Mouse (Mus musculus) liver, embryonic 14.5 days (tissue): ENCODE measurements around the gene Kcnq2. TPM values are rescaled to one million over a fixed set of nuclear protein-coding genes. Genes with fewer than 3 reads are reported as not detected.

Source experiments
- ATAC-seq: fragments of 200-750 bp; cut with Nextera tagmentation; 2 replicates; pipeline ENCODE4 v1.8.0; 2017; ENCODE audit warnings: moderate number of reproducible peaks, mild to moderate bottlenecking, moderate library complexity; ENCODE audit not compliant: insufficient read depth
- DNase-seq, 3 experiments: peaks; one replicate each; pipeline ENCODE4 v3.0.0-alpha.2; 2012 to 2013; ENCODE audit warnings: low read depth in 3 of 3, low spot score in 3 of 3
- H3K27ac ChIP-seq: fragments of 300-500 bp; sonication (generic); 2 replicates; pipeline ENCODE4 v1.5.1; 2014; ENCODE audit warnings: moderate library complexity, mild to moderate bottlenecking, control low read depth, inconsistent platforms
- H3K27me3 ChIP-seq: fragments of 300-500 bp; sonication (generic); 2 replicates; pipeline ENCODE4 v1.6.1; 2014; ENCODE audit warnings: mild to moderate bottlenecking, low read length, moderate library complexity; ENCODE audit not compliant: control insufficient read depth, insufficient read depth
- H3K36me3 ChIP-seq: fragments of 300-500 bp; sonication (generic); replicated peaks from 2 replicates; pipeline ENCODE4 v1.6.1; 2014; ENCODE audit warnings: low read depth; ENCODE audit not compliant: control insufficient read depth, insufficient read depth
- H3K4me1 ChIP-seq, 2 experiments: fragments of 200-500 bp in 1 of 2; fragments of 300-500 bp in 1 of 2; sonication (generic) in 1 of 2; replicated peaks; 2 replicates each; pipeline ENCODE4 v1.6.1; 2012 to 2014; ENCODE audit warnings: antibody characterized with exemption in 1 of 2, inconsistent platforms in 1 of 2, low read length in 1 of 2; ENCODE audit not compliant: control insufficient read depth in 2 of 2, insufficient read depth in 2 of 2
- H3K4me2 ChIP-seq: fragments of 300-500 bp; sonication (generic); 2 replicates; pipeline ENCODE4 v1.6.1; 2014; ENCODE audit warnings: low read depth, mild to moderate bottlenecking, control low read depth, moderate library complexity
- H3K4me3 ChIP-seq, 2 experiments: fragments of 200-500 bp in 1 of 2; fragments of 300-500 bp in 1 of 2; sonication (generic) in 1 of 2; 2 replicates each; pipeline ENCODE4 v1.5.1; 2012 to 2014; ENCODE audit warnings: low read depth in 2 of 2, low read length in 2 of 2, mild to moderate bottlenecking in 2 of 2, control low read depth in 1 of 2, inconsistent platforms in 1 of 2, moderate library complexity in 1 of 2; ENCODE audit not compliant: insufficient read depth in 1 of 2
- H3K9ac ChIP-seq: fragments of 300-500 bp; sonication (generic); replicated peaks from 2 replicates; pipeline ENCODE4 v1.6.1; 2014; ENCODE audit warnings: mild to moderate bottlenecking, control low read depth, moderate library complexity
- H3K9me3 ChIP-seq: fragments of 300-500 bp; sonication (generic); 2 replicates; pipeline ENCODE4 v1.6.1; 2016; ENCODE audit warnings: low read length, mixed read lengths; ENCODE audit not compliant: control insufficient read depth
- CTCF ChIP-seq: IDR thresholded peaks from 2 replicates; pipeline ENCODE4 v1.5.1; 2016; ENCODE audit warnings: antibody characterized with exemption, low read depth, control low read depth
- EP300 ChIP-seq: IDR thresholded peaks from 2 replicates; pipeline ENCODE4 v1.6.1; 2016; ENCODE audit warnings: antibody characterized with exemption, low read depth
- WGBS: fragments of 180-500 bp; shearing (Covaris S2); extraction: QIAGEN DNeasy Blood & Tissue Kit; methylation state at CpG from one replicate; pipeline ENCODE4 v1.1.7; 2014; ENCODE audit not compliant: insufficient replicate concordance; 5-methylcytosine and 5-hydroxymethylcytosine counted together
- polyA plus RNA-seq, 2 experiments: library from polyadenylated mRNA; depleted of rRNA in 1 of 2; stranded (reverse) in 1 of 2; unstranded in 1 of 2; fragments of >200 nt; fragmentation: Nextera tagmentation in 1 of 2; extraction: Ambion mirVana in 1 of 2; gene quantifications; 2 replicates each; pipeline versions ENCODE4 v1.2.1 to v1.2.3; 2012 to 2014

The Kcnq2 gene
- polyA plus RNA-seq, 2 experiments = 0.06 TPM

GRCm38 (mm10) chr2:181119952-181120351, 15.1 kb downstream of the Kcnq2 start:
- H3K4me2 ChIP-seq = no peak overlapping the region
- TF ChIP-seq CTCF (no peak), EP300 (no peak)
- H3K27me3 ChIP-seq = no peaks in the 10 kb centered on the region; the same call in 1 of the 2 replicates
- WGBS = 22% methylated on average over 10 of the region's 10 CpGs
- no peaks in the 10 kb centered on the region for H3K4me1 ChIP-seq
- ATAC-seq (no peak), DNase-seq (no peak)
- no peak overlapping the region for H3K9ac ChIP-seq
- no peak overlapping the region for H3K27ac ChIP-seq
- no peak overlapping the region for H3K4me3 ChIP-seq
- H3K36me3 ChIP-seq = no peaks in the 10 kb centered on the region
- H3K9me3 ChIP-seq = no peaks in the 10 kb centered on the region

DNA sequence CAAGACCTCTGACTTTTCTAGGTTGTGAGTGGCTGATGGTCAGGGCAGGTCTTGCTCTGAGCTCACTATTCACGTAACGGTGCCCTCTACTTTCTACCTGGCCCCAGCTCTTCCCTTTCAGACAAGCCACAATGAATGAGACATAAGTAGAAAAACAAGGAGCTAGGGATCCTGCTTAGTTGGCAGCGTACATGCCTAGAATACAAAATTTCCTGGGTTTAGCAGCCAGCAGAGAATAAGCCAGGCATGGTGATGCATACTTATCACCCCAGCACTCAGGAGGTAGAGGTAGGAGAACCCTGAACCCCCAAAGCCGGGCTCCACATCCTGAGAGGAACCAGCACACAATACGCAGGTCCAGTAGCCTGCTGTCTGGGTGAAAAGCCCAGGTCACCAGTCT, 18.7 kb downstream of the Kcnq2 start:
- no peaks in the 10 kb centered on the region for H3K4me1 ChIP-seq
- H3K9me3 ChIP-seq = no peaks in the 10 kb centered on the region
- 59% methylated on average over 5 of the region's 5 CpGs for WGBS

GRCm38 (mm10) chr2:181115367-181115766, 19.7 kb downstream of the Kcnq2 start:
- ATAC-seq = peak; percentile 82
- Histone ChIP-seq H3K9me3 (no peaks in the 10 kb centered on the region), H3K4me3 (no peak overlapping the region), H3K27ac (no peak overlapping the region), H3K27me3 (no peaks in the 10 kb centered on the region; the same call in 1 of the 2 replicates), H3K36me3 (no peaks in the 10 kb centered on the region), H3K4me1 (no peaks in the 10 kb centered on the region), H3K4me2 (no peak overlapping the region), H3K9ac (no peak overlapping the region)
- TF ChIP-seq CTCF = no peak
- peak; percentile 50; the same call in 1 of the 2 replicates for TF ChIP-seq EP300
- DNase-seq = peak; percentile 5 to 31 (median 9)
- 22% methylated on average over 3 of the region's 3 CpGs for WGBS

More for the DNA sequence above, 18.7 kb downstream of the Kcnq2 start:
- Histone ChIP-seq H3K9ac (no peak overlapping the region), H3K27me3 (no peaks in the 10 kb centered on the region; the same call in 1 of the 2 replicates), H3K4me2 (no peak overlapping the region), H3K27ac (no peak overlapping the region), H3K4me3 (no peak overlapping the region), H3K36me3 (no peaks in the 10 kb centered on the region)
- DNase-seq (no peak), ATAC-seq (no peak)
- TF ChIP-seq CTCF (no peak), EP300 (no peak)

GRCm38 (mm10) chr2:181113762-181114361, 21.2 kb downstream of the Kcnq2 start:
- no peak overlapping the region for H3K4me2 ChIP-seq
- H3K27me3 ChIP-seq = no peaks in the 10 kb centered on the region
- no peaks in the 10 kb centered on the region for H3K9me3 ChIP-seq
- no peak overlapping the region for H3K27ac ChIP-seq
- no peaks in the 10 kb centered on the region for H3K4me1 ChIP-seq
- H3K36me3 ChIP-seq = no peaks in the 10 kb centered on the region
- DNase-seq (no peak), ATAC-seq (no peak)
- H3K9ac ChIP-seq = no peak overlapping the region
- H3K4me3 ChIP-seq = no peak overlapping the region
- 59% methylated on average over 8 of the region's 8 CpGs for WGBS
- TF ChIP-seq EP300 (no peak), CTCF (no peak)

DNA sequence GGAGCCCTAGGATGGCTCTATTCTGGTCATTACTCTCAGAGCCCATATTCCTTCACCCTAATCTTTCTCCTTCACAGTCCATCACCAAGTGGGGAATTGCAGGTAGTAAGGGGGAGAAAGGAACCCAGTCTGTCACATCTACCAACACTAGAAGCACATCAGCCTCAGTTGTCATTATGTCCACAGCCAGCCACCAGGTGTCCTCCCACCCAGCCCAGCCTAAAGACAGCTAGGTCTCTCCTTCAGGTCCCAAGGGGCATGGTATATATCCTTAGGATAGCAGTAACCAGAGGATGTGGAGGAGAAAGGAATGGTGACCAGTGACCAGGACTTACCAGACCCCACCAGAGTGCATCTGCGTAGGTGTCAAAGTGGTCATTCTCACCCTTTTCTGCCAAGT, 23.4 kb downstream of the Kcnq2 start:
- DNase-seq (no peak), ATAC-seq (no peak)
- 61% methylated on average over 1 of the region's 1 CpGs for WGBS
- Histone ChIP-seq H3K27me3 (no peaks in the 10 kb centered on the region), H3K4me3 (no peak overlapping the region), H3K4me1 (no peaks in the 10 kb centered on the region), H3K27ac (no peak overlapping the region), H3K4me2 (no peak overlapping the region), H3K9me3 (no peaks in the 10 kb centered on the region), H3K36me3 (no peaks in the 10 kb centered on the region), H3K9ac (no peak overlapping the region)
- TF ChIP-seq CTCF (0 out of 2 replicates have a peak, but pooled peaks have one; percentile 20), EP300 (no peak)
